Mouse (Mus musculus) embryo, embryonic 10.5 days (tissue): ENCODE data around the gene Rab13.

Experiments
- DNase-seq: peaks from one replicate; pipeline ENCODE4 v3.0.0-alpha.2; 2015; ENCODE audit warnings: low spot score

Rab13 gene

GRCm38 (mm10) chr3:90213377-90213866, at the start of gene Rab13, which contains the start of gene Rps27:
Rab13 (plus strand) TSS chr3:90213695.
Rps27 (minus strand) TSS chr3:90213651.
- DNase-seq: peak; percentile 97

- no peak for DNase-seq
Observed at GRCm38 (mm10) chr3:90179566-90179965, 33.9 kb upstream of the Rab13 start.

- DNase-seq: no peak
Observed at GRCm38 (mm10) chr3:90183581-90183980, 29.9 kb upstream of the Rab13 start.

GRCm38 (mm10) chr3:90190859-90191510, 22.5 kb upstream of the Rab13 start:
- no peak for DNase-seq

GRCm38 (mm10) chr3:90194759-90195158, 18.7 kb upstream of the Rab13 start:
- DNase-seq: no peak

- no peak for DNase-seq
Observed at GRCm38 (mm10) chr3:90195644-90196043, 17.9 kb upstream of the Rab13 start.

- no peak for DNase-seq
Observed at GRCm38 (mm10) chr3:90197548-90197947, 15.9 kb upstream of the Rab13 start.

GRCm38 (mm10) chr3:90202884-90203283, 10.6 kb upstream of the Rab13 start:
- DNase-seq: no peak

GRCm38 (mm10) chr3:90203619-90204018, 9.9 kb upstream of the Rab13 start:
- no peak for DNase-seq

GRCm38 (mm10) chr3:90204582-90204981, 8.9 kb upstream of the Rab13 start:
- DNase-seq: no peak

GRCm38 (mm10) chr3:90208662-90209061, 4.8 kb upstream of the Rab13 start:
- no peak for DNase-seq

- DNase-seq: no peak
Observed at GRCm38 (mm10) chr3:90209908-90210566, 3.5 kb upstream of the Rab13 start.

GRCm38 (mm10) chr3:90211475-90212398, 1.8 kb upstream of the Rab13 start:
- no peak for DNase-seq

- no peak for DNase-seq
Observed at GRCm38 (mm10) chr3:90212723-90213122, 772 bp upstream of the Rab13 start.

GRCm38 (mm10) chr3:90213956-90214684, 625 bp downstream of the Rab13 start:
- DNase-seq: peak; percentile 42

GRCm38 (mm10) chr3:90215825-90216380, 2.4 kb downstream of the Rab13 start:
- no peak for DNase-seq

- DNase-seq: peak; percentile 85
Observed at GRCm38 (mm10) chr3:90220088-90220487, 6.6 kb downstream of the Rab13 start.

GRCm38 (mm10) chr3:90220531-90220951, 7.0 kb downstream of the Rab13 start:
- DNase-seq: peak; percentile 80

- DNase-seq: no peak
Observed at GRCm38 (mm10) chr3:90221123-90221522, 7.6 kb downstream of the Rab13 start.

- DNase-seq: no peak
Observed at GRCm38 (mm10) chr3:90222455-90222854, 9.0 kb downstream of the Rab13 start.

GRCm38 (mm10) chr3:90222941-90223340, 9.4 kb downstream of the Rab13 start:
- DNase-seq: no peak
